Mouse (Mus musculus) brain, embryonic 14.5 days (tissue): Measurements from ENCODE around the gene Donson. TPM values are rescaled to one million over a fixed set of nuclear protein-coding genes. Genes with fewer than 3 reads are reported as not detected.

ENCODE experiments used
- DNase-seq: peaks from one replicate; pipeline ENCODE4 v3.0.0-alpha.2; 2011; ENCODE audit warnings: low read depth
- CTCF ChIP-seq: fragments of 200-500 bp; IDR thresholded peaks from 2 replicates; pipeline ENCODE4 v1.5.1; 2012; ENCODE audit warnings: inconsistent platforms, mild to moderate bottlenecking, moderate library complexity, borderline replicate concordance; ENCODE audit not compliant: insufficient read depth, insufficient read length; ENCODE audit errors: extremely low read depth
- POLR2A ChIP-seq: fragments of 200-500 bp; IDR thresholded peaks from 2 replicates; pipeline ENCODE4 v1.6.1; 2012; ENCODE audit warnings: mild to moderate bottlenecking, inconsistent platforms, borderline replicate concordance; ENCODE audit not compliant: poor library complexity, insufficient read depth, insufficient read length, severe bottlenecking; ENCODE audit errors: extremely low read depth
- polyA plus RNA-seq: library from polyadenylated mRNA; depleted of rRNA; stranded (reverse); fragments of >200 nt; gene quantifications from 2 replicates; pipeline ENCODE4 v1.2.3, GENCODE M21; 2012

Donson gene
- polyA plus RNA-seq, 1 experiment: 36.4 TPM

DNA sequence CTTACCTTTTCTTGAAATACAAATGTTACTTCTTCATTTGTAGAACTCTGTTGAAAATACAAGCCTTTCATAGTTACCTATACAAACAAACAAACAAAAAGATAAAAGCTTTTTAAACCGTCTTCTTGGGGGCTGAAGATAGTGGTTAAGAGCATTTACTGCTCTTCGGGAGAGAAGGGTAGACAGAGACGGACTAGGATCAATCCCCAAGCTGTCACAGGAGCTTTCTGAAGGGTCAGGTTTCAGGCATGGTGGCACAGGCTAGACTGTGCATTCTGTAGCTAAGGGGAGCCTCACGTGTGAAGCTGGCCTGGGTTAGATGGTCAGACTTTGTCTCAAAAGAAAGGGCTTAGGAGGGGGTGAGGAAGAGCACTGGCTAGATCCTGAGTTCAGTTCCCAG lies 28.8 kb upstream of the Donson start:
- no peak for TF ChIP-seq CTCF
- no peak for TF ChIP-seq POLR2A
- no peak for DNase-seq

DNA sequence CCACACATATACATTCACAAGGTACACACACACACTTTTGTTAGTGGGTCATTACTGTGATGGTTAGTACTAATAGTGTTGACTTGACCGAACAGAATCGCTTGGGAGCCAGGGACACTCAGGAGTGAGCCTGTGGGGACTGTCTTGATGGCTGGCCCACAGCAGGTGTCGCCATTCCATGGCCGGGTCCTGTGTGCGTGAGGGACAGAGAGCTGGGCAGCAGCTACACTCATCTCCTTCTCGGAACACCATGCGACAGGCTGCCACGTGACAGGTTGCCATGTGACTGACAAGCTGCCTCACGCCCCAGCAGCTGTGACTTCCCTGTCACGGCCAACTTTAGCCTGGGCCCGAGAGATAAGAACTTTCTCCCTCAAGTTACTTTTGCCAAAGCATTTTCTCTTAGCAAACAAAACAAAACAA lies 28.4 kb upstream of the Donson start:
- TF ChIP-seq POLR2A (no peak), CTCF (no peak)
- peak; percentile 15 for DNase-seq

DNA sequence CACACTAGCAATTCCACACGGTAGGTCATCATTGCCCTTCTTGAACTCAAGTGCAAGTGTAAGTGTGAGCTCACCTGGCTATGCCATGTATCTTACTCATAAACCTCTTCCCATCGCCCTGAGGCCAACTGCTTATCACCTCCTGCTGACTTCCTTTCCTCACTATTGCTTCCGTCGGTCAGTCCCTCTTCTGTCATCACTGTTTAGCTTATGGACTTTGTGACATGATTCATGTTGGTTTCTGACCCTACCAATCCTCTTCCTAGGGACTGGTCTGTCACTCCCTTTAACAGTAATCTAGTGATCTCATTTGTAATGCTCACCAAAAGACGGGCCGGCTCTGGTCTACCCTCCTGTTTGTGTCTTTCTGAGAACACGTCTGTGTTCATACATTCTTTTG lies 21.7 kb upstream of the Donson start:
- TF ChIP-seq CTCF: no peak
- no peak for TF ChIP-seq POLR2A
- DNase-seq: no peak

DNA sequence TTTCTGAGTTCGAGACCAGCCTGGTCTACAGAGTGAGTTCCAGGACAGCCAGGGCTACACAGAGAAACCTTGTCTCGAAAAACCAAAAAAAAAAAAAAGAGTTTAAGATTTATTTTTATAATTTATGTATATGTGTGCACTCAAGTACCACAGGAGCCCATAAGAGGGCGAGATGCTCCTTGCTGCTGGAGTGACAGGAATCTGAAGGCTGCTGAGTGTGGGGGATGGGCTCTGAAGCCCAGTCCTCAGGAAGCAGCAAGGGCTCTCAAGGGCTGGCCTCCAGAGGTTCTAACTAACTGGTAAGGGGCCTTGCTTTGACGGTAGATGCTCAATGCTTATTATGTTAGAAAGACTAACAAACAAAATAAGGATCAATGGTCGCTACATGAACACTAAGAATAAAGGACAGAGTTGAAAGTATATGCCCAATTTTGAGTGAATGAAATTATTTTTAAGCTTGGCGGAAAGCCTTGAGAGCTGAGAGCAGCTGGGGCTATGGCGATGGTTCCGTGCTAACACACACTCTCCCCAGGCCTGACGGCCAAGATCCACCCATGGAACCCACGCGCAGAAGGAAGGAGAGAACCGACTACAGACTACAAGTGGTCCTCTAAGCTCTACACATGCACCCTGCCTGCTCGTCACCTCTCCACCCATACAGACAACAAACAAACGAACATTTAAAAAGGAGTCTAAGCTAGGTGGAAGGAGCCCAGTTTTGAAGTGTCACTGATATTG lies 16.2 kb upstream of the Donson start:
- TF ChIP-seq CTCF (peak; percentile 26; the same call in 1 of the 2 replicates), POLR2A (no peak)
- DNase-seq: peak; percentile 43

DNA sequence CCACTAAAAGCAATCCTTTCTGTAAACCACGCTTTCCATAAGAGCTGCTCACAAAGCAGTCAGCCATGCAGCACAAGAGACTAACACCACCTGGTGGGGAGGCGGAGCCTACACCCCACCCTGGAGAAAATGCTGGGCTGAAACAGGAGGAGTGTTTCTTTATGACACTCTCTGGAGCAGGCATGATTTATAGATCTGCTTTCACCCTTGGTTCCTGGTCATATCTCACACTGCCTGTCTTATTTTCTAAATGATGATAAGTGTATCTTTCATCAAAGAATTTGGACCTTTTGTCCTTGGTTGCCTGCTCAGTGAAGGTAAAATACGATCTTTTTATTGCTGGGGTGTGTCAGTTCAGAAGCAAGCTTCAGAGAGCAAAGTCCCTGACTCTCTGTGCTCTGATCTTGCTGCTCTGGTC lies 14.2 kb upstream of the Donson start:
- DNase-seq: no peak

DNA sequence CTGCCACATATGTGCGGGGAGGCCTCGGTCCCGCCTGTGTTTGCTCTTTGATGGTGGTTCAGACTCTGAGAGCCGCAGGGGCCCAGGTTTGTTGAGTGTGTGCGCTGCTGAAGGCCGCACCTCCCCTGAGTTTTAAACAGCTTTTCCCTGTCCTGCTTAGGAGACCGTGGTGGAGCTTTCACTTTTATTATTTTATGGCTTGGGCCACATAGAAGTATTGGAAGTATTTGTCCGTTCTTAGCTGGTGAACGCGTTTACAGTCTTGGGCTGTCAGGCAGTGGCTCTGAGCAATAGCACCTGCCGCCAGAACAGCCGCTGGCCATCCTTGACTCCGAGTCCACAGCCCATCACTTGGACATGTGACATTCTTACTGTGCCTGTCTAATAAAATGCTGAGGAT lies 13.3 kb upstream of the Donson start:
- no peak for DNase-seq

More for the DNA sequence above, 14.2 kb upstream of the Donson start:
- no peak for TF ChIP-seq POLR2A
- no peak for TF ChIP-seq CTCF

DNA sequence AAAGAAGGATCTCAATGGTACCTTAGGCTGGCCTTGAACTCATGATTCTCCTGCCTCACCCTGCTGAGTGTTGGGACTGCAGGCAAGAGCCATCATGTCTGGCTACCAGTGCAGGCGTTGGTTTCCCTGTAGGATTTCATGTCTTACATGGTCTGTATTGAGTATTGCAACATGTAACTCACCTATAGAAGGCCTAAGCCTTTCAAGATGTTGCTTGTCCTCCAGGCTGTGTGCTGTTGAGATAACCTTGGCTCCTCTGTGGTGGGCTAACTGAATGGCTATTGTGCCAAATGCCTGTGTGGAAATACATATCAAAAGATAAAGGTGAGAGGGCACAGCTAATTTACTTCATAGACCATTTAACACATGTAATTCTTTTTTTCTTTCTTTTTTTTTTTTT lies 10.4 kb upstream of the Donson start:
- TF ChIP-seq CTCF (no peak), POLR2A (no peak)
- no peak for DNase-seq

More for the DNA sequence above, 13.3 kb upstream of the Donson start:
- TF ChIP-seq CTCF (no peak), POLR2A (no peak)

DNA sequence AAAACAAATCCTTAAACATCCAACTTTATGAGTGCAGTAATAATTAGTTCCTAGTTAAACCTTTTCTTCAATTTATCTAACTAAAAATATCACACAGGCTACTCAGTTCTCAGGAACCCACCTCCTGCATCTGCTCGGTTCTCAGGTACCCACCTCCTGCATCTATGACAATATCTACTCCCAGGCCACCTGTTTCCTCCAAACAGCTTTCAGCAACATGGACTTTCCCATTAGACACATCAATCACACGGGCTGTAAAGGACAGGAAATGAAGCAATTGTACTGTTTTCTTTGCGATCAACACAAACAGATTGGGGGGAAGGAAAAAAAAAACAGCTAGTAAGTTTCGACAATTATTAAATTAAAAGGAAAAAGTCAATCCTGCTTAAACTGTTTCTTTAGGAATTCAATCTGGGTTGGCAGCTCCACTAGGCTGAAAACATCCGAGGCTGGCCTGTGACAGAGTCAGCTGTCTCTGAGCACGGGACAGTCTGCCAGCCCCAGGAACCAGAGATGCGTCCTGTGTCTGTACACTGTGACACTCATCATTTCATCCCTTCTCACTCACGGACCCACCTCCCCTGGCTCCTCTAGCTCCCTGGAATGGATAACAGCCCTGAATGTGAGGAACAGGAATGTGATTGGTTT lies 6.7 kb upstream of the Donson start:
- TF ChIP-seq CTCF (no peak), POLR2A (no peak)
- DNase-seq: no peak

DNA sequence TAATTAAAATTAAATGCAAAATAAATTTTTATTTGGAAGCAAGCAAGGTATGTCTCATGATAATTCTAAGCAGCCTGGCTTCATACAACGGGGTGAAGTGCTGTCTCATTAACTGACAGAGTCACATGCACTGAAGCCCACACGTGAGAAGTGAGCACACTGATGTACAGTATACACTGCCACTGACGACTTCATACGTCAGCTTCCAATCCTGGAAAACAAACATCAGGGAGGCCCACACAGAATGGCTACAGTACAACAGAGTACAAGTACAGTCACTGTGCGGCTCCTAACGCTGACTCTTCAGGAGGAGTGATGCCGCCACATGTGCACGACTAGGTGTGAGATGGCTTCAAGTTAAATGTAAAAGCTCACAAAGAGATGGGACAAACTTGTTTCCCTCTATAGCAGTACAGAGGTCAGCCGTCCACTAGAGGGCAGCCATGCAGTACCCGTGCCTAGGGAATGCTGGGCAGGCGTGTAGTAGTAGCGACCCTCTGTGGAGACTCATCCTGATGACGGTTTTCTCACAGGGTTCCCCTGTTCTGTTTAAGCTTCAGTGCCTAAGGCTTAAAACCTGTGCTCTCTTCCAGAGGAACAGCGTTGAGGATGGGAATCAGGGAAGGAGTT lies 6.0 kb upstream of the Donson start:
- peak; percentile 85 for DNase-seq
- TF ChIP-seq CTCF (peak; percentile 91), POLR2A (no peak)

DNA sequence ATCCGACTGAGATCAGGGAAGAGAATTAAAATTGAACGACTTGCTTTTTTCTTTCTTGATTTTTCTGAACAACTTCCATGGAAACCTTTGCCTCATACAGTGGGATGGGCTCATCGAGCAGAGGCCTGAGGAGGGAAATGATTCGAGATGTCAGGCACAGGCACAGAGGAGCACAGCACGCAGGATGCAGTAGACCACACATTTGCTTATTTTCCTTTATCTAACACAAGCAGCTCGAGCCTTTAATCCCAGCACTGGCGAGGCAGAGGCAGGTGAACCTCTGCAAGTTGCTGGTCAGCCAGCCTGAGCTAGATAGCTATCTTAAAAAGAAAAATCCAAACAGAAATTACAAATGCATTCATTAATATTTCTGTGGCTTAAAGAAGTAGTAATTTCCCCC lies 1.2 kb upstream of the Donson start:
- peak; percentile 2 for DNase-seq
- TF ChIP-seq CTCF: no peak
- no peak for TF ChIP-seq POLR2A

DNA sequence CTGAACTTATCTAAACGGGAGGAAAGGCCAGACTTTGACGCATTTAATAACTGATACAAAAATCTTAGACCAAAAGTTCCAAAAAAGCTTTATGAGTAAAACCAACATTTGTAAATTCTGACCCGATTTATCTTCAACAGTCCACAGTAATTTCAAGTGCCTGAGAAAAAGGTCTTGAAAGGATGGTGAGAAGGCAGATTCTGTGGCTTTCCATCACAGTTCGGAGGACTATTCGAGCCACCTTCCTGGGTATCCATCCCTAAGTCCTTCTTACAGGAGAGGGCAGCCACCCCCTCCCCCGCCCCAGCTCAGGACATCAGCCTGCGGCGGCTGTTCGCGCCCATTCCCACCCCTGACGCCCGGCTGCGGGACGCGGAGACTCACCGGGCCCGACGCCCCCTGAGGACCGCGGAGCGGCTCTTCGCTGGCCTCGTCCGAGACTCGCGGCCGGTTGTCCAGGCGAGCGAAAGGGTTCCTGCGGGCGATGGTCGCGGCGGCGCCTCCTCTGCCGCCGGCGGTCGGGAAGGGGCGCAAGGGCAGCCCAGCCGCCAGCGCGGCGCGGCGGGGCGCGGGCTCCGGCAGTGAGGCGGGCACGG lies 449 bp downstream of the Donson start:
- DNase-seq: peak; percentile 55

More for the DNA sequence above, 449 bp downstream of the Donson start:
- TF ChIP-seq POLR2A (no peak), CTCF (no peak)
